Mouse (Mus musculus): ENCODE results near the gene Scrn3. TPM values are rescaled to one million over a fixed set of nuclear protein-coding genes. Genes with fewer than 3 reads are reported as not detected.

Scrn3 gene
- polyA plus RNA-seq, 1 experiment from 2014 or later, result 16.6 TPM

DNA sequence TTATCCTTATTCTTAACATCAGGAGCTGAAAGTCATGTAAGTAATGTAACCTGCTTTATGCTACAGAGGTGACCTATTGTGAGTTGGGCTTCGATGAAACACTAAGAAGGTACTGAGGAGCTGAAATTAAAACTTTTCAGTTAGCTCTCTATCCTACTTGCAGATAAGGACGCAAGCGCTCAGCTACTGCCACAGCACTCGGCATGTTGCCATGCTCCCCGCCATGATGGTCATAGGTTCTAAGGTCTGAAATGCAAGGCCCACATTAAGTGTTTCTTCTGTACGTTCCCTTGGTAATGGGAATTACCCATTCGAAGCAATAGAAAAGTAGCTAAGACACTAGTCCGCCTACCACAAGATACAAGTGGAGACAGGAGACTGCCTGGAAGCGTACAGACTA is 9.7 kb upstream of the Scrn3 start:
- no peak for ATAC-seq
- Histone ChIP-seq H3K9me3 (ENCODE audit: control insufficient read depth, low read length) (no peaks in the 10 kb centered on the region), H3K36me3 (ENCODE audit: control insufficient read depth, insufficient read depth, low read length) (no peaks in the 10 kb centered on the region), H3K4me2 (ENCODE audit: low read depth, low read length) (no peak overlapping the region), H3K4me3 (ENCODE audit: low read length) (no peak overlapping the region), H3K27ac (ENCODE audit: low read length) (no peak overlapping the region), H3K4me1 (ENCODE audit: control insufficient read depth, insufficient read depth, low read length) (no peaks in the 10 kb centered on the region), H3K9ac (ENCODE audit: low read depth, low read length) (no peak overlapping the region), H3K27me3 (replicated peaks; ENCODE audit: control insufficient read depth, insufficient read depth, low read length) (no peaks in the 10 kb centered on the region)
- 96% methylated on average over 9 of the region's 9 CpGs for WGBS

DNA sequence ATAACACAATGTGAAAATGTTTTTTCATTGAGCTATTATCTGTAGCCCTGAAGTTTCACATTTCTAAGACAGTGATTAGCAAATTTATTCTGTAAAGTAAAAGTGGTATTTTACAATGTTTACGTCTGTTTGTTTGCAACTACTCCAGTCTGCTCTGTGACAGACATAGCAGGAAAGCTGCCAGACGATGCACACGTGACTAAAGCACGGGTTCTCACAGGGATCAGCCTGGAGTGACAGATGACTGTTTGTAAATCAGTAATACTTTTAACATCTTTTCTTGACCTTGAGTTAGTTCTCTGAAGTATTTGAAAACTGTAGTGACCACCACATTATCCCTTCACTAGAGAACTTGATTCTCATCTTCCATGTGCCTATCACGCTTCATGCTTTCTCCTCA is 7.9 kb upstream of the Scrn3 start:
- H3K36me3 ChIP-seq (ENCODE audit: control insufficient read depth, insufficient read depth, low read length), result peaks cover 5% of the 10 kb centered on the region
- no peak overlapping the region for H3K4me2 ChIP-seq (ENCODE audit: low read depth, low read length)
- no peaks in the 10 kb centered on the region for H3K27me3 ChIP-seq (replicated peaks; ENCODE audit: control insufficient read depth, insufficient read depth, low read length)
- ATAC-seq, result no peak
- 88% methylated on average over 5 of the region's 5 CpGs for WGBS
- H3K9me3 ChIP-seq (ENCODE audit: control insufficient read depth, low read length), result no peaks in the 10 kb centered on the region
- no peaks in the 10 kb centered on the region for H3K4me1 ChIP-seq (ENCODE audit: control insufficient read depth, insufficient read depth, low read length)
- no peak overlapping the region for H3K9ac ChIP-seq (ENCODE audit: low read depth, low read length)
- H3K4me3 ChIP-seq (ENCODE audit: low read length), result no peak overlapping the region
- H3K27ac ChIP-seq (ENCODE audit: low read length), result no peak overlapping the region

DNA sequence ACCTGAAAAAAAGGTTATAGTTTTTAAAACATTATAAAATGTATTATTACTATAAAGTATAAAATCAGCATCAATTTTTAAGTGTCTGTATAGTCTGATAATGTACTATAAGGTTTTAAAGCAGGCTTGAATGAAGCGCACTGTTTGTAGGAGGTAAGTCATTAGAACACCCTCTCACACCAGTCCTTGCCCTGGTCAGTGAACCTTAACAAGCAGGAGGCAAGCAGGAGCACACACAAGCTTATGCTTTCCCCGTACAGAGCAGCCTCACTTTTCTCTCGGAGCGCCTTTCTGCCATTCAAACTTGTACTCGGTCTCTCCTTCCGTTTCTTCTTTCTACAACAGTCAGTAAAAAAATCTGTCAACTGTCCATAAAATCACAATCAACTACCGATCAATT is 6.4 kb upstream of the Scrn3 start:
- no peak overlapping the region for H3K9ac ChIP-seq (ENCODE audit: low read depth, low read length)
- H3K36me3 ChIP-seq (ENCODE audit: control insufficient read depth, insufficient read depth, low read length), result peaks cover 5% of the 10 kb centered on the region
- 0 out of 2 replicates have a peak, but pooled peaks cover under 1% of the 10 kb centered on the region for H3K4me1 ChIP-seq (ENCODE audit: control insufficient read depth, insufficient read depth, low read length)

DNA sequence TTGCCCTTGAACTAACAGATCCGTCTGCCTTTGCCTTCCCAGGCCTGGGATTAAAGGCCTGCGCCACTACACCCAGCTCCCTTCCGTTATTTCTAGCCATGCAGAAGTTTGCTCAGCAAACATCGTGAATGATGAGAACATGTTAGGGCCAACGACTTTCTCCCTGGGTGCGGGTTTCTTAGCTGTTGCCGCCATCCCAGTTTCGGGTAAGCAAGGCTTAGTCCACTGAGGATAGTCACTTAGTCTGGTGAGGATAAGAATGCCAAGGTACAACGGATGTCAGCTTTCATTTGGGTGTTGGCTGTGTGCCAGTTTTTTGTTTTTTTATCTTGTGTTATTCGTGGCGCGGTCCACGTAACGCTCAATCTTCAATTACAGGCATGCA is 708 bp downstream of the Scrn3 start:
- peak overlapping the region; percentile 57; the same call in 1 of the 2 replicates for H3K27ac ChIP-seq (ENCODE audit: low read length)
- WGBS, result 38% methylated on average over 14 of the region's 14 CpGs
- no peaks in the 10 kb centered on the region for H3K9me3 ChIP-seq (ENCODE audit: control insufficient read depth, low read length)
- H3K9ac ChIP-seq (ENCODE audit: low read depth, low read length), result peak overlapping the region; percentile 82
- H3K27me3 ChIP-seq (replicated peaks; ENCODE audit: control insufficient read depth, insufficient read depth, low read length), result no peaks in the 10 kb centered on the region
- H3K36me3 ChIP-seq (ENCODE audit: control insufficient read depth, insufficient read depth, low read length), result peaks cover 5% of the 10 kb centered on the region
- H3K4me3 ChIP-seq (ENCODE audit: low read length), result peak overlapping the region; percentile 92
- H3K4me2 ChIP-seq (ENCODE audit: low read depth, low read length), result peak overlapping the region; percentile 62
- peak; percentile 72 for ATAC-seq
- peaks cover 8% of the 10 kb centered on the region for H3K4me1 ChIP-seq (ENCODE audit: control insufficient read depth, insufficient read depth, low read length)

More for the DNA sequence above, 6.4 kb upstream of the Scrn3 start:
- Histone ChIP-seq H3K27ac (ENCODE audit: low read length) (no peak overlapping the region), H3K9me3 (ENCODE audit: control insufficient read depth, low read length) (no peaks in the 10 kb centered on the region), H3K4me3 (ENCODE audit: low read length) (no peak overlapping the region), H3K4me2 (ENCODE audit: low read depth, low read length) (no peak overlapping the region), H3K27me3 (replicated peaks; ENCODE audit: control insufficient read depth, insufficient read depth, low read length) (no peaks in the 10 kb centered on the region)
- no peak for ATAC-seq
- WGBS, result 90% methylated on average over 7 of the region's 7 CpGs

DNA sequence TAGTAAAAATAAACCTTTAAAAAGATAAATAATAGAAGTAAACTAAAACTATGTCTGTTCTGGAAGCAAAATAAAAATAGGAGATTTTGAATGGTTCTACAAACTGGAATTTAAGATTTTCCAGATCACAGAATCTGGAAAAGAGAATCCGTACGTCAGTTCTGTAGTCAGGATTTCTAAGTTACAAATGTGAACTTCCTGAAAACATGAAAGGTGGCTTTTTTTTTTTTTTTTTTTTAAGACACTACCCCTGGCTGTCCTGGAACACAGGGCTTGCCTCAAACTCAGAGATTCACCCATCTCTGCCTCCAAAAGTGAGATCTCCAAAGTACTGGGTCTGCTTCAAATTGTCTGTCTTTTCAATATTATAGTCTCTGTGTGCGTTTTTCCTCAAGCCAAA is 1.9 kb downstream of the Scrn3 start:
- Histone ChIP-seq H3K9me3 (ENCODE audit: control insufficient read depth, low read length) (no peaks in the 10 kb centered on the region), H3K36me3 (ENCODE audit: control insufficient read depth, insufficient read depth, low read length) (no peaks in the 10 kb centered on the region), H3K27me3 (replicated peaks; ENCODE audit: control insufficient read depth, insufficient read depth, low read length) (no peaks in the 10 kb centered on the region), H3K27ac (ENCODE audit: low read length) (no peak overlapping the region), H3K4me3 (ENCODE audit: low read length) (no peak overlapping the region), H3K9ac (ENCODE audit: low read depth, low read length) (no peak overlapping the region), H3K4me2 (ENCODE audit: low read depth, low read length) (no peak overlapping the region), H3K4me1 (ENCODE audit: control insufficient read depth, insufficient read depth, low read length) (peaks cover 8% of the 10 kb centered on the region)
- ATAC-seq, result no peak
- WGBS, result 83% methylated on average over 3 of the region's 3 CpGs

DNA sequence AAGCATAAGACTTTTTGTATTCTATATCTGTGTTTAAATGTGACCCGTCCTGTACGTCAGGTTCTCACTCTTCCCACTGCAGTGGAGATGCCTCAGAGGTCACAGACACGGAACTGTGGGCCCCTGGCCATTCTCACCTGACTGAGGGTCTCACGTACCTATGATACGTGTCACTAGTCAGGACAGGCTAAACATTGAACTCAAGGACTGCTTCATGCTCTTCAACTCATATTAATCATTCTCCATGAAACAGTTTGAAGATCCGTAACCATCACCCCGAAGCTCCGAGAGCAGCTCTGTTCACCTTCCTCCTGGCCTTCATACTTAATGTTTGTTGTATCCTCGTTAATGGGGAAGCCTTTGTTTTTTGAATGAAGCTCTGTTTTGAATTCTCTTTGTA is 5.0 kb downstream of the Scrn3 start:
- Histone ChIP-seq H3K9ac (ENCODE audit: low read depth, low read length) (no peak overlapping the region), H3K27ac (ENCODE audit: low read length) (no peak overlapping the region), H3K36me3 (ENCODE audit: control insufficient read depth, insufficient read depth, low read length) (no peaks in the 10 kb centered on the region), H3K4me1 (ENCODE audit: control insufficient read depth, insufficient read depth, low read length) (peaks cover 3% of the 10 kb centered on the region), H3K9me3 (ENCODE audit: control insufficient read depth, low read length) (no peaks in the 10 kb centered on the region), H3K4me2 (ENCODE audit: low read depth, low read length) (no peak overlapping the region), H3K27me3 (replicated peaks; ENCODE audit: control insufficient read depth, insufficient read depth, low read length) (no peaks in the 10 kb centered on the region), H3K4me3 (ENCODE audit: low read length) (no peak overlapping the region)
- 92% methylated on average over 9 of the region's 9 CpGs for WGBS
- ATAC-seq, result no peak

DNA sequence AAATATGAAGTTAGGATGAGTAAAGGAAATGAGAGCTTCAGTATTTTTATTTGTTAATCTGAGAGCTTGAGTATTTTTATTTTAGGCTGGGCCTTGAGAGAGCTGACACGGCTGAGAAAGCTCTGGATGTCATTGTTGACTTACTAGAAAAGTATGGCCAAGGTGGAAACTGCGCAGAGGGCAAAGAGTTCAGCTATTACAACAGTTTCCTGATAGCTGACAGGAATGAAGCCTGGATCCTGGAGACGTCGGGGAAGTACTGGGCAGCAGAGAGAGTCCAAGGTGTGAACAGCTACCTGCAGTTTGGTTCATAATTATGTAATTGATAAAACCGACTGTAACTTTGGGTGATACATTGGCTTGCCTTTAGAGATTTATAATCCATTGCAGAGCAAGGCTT is 6.8 kb downstream of the Scrn3 start:
- Histone ChIP-seq H3K36me3 (ENCODE audit: control insufficient read depth, insufficient read depth, low read length) (no peaks in the 10 kb centered on the region), H3K9ac (ENCODE audit: low read depth, low read length) (no peak overlapping the region), H3K27ac (ENCODE audit: low read length) (no peak overlapping the region), H3K4me3 (ENCODE audit: low read length) (no peak overlapping the region), H3K9me3 (ENCODE audit: control insufficient read depth, low read length) (no peaks in the 10 kb centered on the region), H3K27me3 (replicated peaks; ENCODE audit: control insufficient read depth, insufficient read depth, low read length) (no peaks in the 10 kb centered on the region), H3K4me1 (ENCODE audit: control insufficient read depth, insufficient read depth, low read length) (no peaks in the 10 kb centered on the region), H3K4me2 (ENCODE audit: low read depth, low read length) (no peak overlapping the region)
- no peak for ATAC-seq
- WGBS, result 80% methylated on average over 5 of the region's 5 CpGs

DNA sequence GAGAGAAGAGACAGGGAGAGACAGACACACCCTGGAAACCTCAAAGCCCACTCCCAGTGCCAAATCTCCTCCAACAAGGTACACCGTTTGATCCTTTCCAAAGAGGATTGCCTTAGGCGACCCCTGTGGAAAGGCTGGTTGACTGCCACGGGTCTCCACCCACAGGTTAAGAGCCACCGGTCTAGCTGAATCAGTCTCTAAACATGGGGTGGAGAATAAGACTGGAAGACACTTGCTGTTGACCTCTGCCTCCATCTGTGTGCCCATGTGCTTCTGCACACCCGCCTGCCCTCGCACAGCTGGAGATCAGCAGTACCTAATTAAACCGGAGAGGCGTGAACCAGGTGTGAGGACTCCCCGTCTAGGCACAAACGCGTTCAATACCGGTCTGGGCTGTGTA is 10.6 kb downstream of the Scrn3 start:
- Histone ChIP-seq H3K9ac (ENCODE audit: low read depth, low read length) (no peak overlapping the region), H3K4me2 (ENCODE audit: low read depth, low read length) (no peak overlapping the region), H3K27ac (ENCODE audit: low read length) (no peak overlapping the region), H3K27me3 (replicated peaks; ENCODE audit: control insufficient read depth, insufficient read depth, low read length) (no peaks in the 10 kb centered on the region), H3K36me3 (ENCODE audit: control insufficient read depth, insufficient read depth, low read length) (no peaks in the 10 kb centered on the region), H3K4me3 (ENCODE audit: low read length) (no peak overlapping the region), H3K9me3 (ENCODE audit: control insufficient read depth, low read length) (no peaks in the 10 kb centered on the region), H3K4me1 (ENCODE audit: control insufficient read depth, insufficient read depth, low read length) (no peaks in the 10 kb centered on the region)
- WGBS, result 67% methylated on average over 12 of the region's 12 CpGs
- no peak for ATAC-seq

DNA sequence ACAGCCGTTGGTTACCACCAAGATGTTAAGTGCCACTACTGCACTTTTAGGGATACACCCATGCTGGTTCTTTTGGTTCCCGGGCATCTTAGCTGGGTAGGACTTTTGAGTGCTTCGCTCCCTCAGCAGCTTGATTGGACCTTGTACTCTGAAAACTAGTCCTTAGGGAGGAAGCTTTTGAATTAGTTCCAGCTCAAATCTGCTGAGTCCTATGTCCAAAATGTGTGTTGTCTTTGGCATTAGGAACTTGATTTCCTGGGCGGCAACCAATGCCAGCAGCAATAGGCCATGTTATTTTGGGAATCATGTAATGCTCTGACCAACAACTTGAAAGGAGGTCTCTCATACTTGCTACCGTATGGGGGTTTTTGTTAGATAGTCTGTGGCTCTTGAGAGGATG is 13.5 kb downstream of the Scrn3 start:
- Histone ChIP-seq H3K27ac (ENCODE audit: low read length) (no peak overlapping the region), H3K4me1 (ENCODE audit: control insufficient read depth, insufficient read depth, low read length) (no peaks in the 10 kb centered on the region), H3K4me2 (ENCODE audit: low read depth, low read length) (no peak overlapping the region), H3K4me3 (ENCODE audit: low read length) (no peak overlapping the region), H3K27me3 (replicated peaks; ENCODE audit: control insufficient read depth, insufficient read depth, low read length) (no peaks in the 10 kb centered on the region), H3K9ac (ENCODE audit: low read depth, low read length) (no peak overlapping the region), H3K36me3 (ENCODE audit: control insufficient read depth, insufficient read depth, low read length) (no peaks in the 10 kb centered on the region), H3K9me3 (ENCODE audit: control insufficient read depth, low read length) (no peaks in the 10 kb centered on the region)
- WGBS, result 86% methylated on average over 5 of the region's 5 CpGs
- ATAC-seq, result no peak

DNA sequence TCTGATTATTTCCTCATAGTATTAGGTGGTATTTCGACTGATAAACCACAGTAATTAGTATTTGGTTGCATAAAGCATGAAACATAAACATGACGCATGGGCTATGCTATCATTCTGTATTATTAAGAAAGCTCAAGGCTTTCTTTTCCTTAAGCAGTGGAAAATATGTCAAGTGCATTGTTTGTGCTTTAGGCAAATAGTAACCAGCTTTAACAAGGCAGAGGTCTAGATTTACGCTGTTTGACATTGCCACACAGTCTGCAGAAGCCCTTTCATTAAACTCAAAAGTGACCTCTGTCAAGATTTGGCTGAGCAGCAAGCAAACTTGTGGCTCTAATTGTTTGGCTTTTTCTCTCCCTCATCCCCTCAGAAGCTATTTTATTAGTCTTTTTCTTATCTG is 23.5 kb downstream of the Scrn3 start:
- Histone ChIP-seq H3K4me3 (ENCODE audit: low read length) (no peak overlapping the region), H3K4me1 (ENCODE audit: control insufficient read depth, insufficient read depth, low read length) (no peaks in the 10 kb centered on the region), H3K27ac (ENCODE audit: low read length) (no peak overlapping the region), H3K4me2 (ENCODE audit: low read depth, low read length) (no peak overlapping the region), H3K27me3 (replicated peaks; ENCODE audit: control insufficient read depth, insufficient read depth, low read length) (no peaks in the 10 kb centered on the region), H3K9me3 (ENCODE audit: control insufficient read depth, low read length) (no peaks in the 10 kb centered on the region), H3K9ac (ENCODE audit: low read depth, low read length) (no peak overlapping the region), H3K36me3 (ENCODE audit: control insufficient read depth, insufficient read depth, low read length) (no peaks in the 10 kb centered on the region)
- WGBS, result 85% methylated on average over 3 of the region's 3 CpGs
- ATAC-seq, result no peak
